Mouse (Mus musculus) embryonic fibroblast, embryonic 13.5 days (primary cell): ENCODE measurements around the gene Vav2.

Experiments used
- CTCF ChIP-seq: IDR thresholded peaks from 2 replicates; pipeline ENCODE4 v1.5.1; 2011; ENCODE audit warnings: mild to moderate bottlenecking, control low read depth, low read length, moderate library complexity, borderline replicate concordance; ENCODE audit not compliant: insufficient read depth
- POLR2A ChIP-seq: IDR thresholded peaks from 2 replicates; pipeline ENCODE4 v1.6.1; 2011; ENCODE audit warnings: low read depth, mild to moderate bottlenecking, control low read depth, low read length, moderate library complexity

DNA sequence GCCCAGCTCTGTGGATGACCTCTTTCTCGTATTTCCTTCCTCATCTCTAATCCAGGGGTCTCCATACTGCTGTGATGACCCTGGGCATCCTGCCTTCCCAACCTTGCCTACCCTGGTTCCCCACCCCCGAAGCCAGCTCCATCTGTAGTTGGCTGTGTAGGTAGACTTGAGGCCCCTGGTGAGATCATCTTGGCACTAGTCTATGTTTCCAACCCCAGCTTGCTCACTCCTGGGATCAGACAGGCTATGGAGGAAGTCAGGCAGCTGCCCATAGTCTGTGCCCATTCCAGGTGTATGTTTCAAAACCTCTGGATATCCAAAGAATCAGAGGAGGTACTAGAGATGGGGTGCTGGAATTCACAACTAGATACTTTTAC is 179.4 kb downstream of the Vav2 start:
- TF ChIP-seq CTCF (no peak), POLR2A (no peak)
